Mouse (Mus musculus) kidney, embryonic 14.5 days (tissue): ENCODE data around the gene Shank1. TPM values are rescaled to one million over a fixed set of nuclear protein-coding genes. Genes with fewer than 3 reads are reported as not detected.

Experiments used
- ATAC-seq: fragments of 200-750 bp; cut with Nextera tagmentation; 2 replicates; pipeline ENCODE4 v1.8.0; 2017; ENCODE audit warnings: moderate number of reproducible peaks, mild to moderate bottlenecking, moderate TSS enrichment, moderate library complexity; ENCODE audit not compliant: low FRiP score, low TSS enrichment
- H3K27ac ChIP-seq: fragments of 300-500 bp; sonication (generic); 2 replicates; pipeline ENCODE4 v1.5.1; 2014; ENCODE audit warnings: low read depth, mild to moderate bottlenecking, low read length, moderate library complexity, mixed read lengths
- H3K27me3 ChIP-seq: fragments of 300-500 bp; sonication (generic); 2 replicates; pipeline ENCODE4 v1.6.1; 2014; ENCODE audit warnings: mild to moderate bottlenecking, low read length; ENCODE audit not compliant: control insufficient read depth, insufficient read depth
- H3K36me3 ChIP-seq: fragments of 300-500 bp; sonication (generic); 2 replicates; pipeline ENCODE4 v1.6.1; 2014; ENCODE audit warnings: low read length, mixed read lengths; ENCODE audit not compliant: control insufficient read depth, insufficient read depth
- H3K4me1 ChIP-seq: fragments of 300-500 bp; sonication (generic); 2 replicates; pipeline ENCODE4 v1.6.1; 2014; ENCODE audit warnings: low read length, mixed read lengths; ENCODE audit not compliant: control insufficient read depth, insufficient read depth
- H3K4me2 ChIP-seq: fragments of 300-500 bp; sonication (generic); replicated peaks from 2 replicates; pipeline ENCODE4 v1.6.1; 2014; ENCODE audit warnings: low read depth, mild to moderate bottlenecking, low read length
- H3K4me3 ChIP-seq: fragments of 300-500 bp; sonication (generic); 2 replicates; pipeline ENCODE4 v1.5.1; 2014; ENCODE audit warnings: mild to moderate bottlenecking, low read length
- H3K9ac ChIP-seq: fragments of 300-500 bp; sonication (generic); 2 replicates; pipeline ENCODE4 v1.6.1; 2014; ENCODE audit warnings: low read depth, mild to moderate bottlenecking, low read length, moderate library complexity
- H3K9me3 ChIP-seq: fragments of 300-500 bp; sonication (generic); 2 replicates; pipeline ENCODE4 v1.6.1; 2016; ENCODE audit warnings: low read length; ENCODE audit not compliant: control insufficient read depth
- WGBS: fragments of 180-500 bp; shearing (Covaris S2); extraction: QIAGEN DNeasy Blood & Tissue Kit; methylation state at CpG from one replicate; pipeline ENCODE4 v1.1.7; 2014; 5-methylcytosine and 5-hydroxymethylcytosine counted together
- polyA plus RNA-seq: library from polyadenylated mRNA; unstranded; fragments of >200 nt; fragmentation: Nextera tagmentation; extraction: Ambion mirVana; gene quantifications from 2 replicates; pipeline ENCODE4 v1.2.1, GENCODE M21; 2014

The Shank1 gene
- polyA plus RNA-seq, 1 experiment from 2014 or later, result 1.9 TPM

- Histone ChIP-seq H3K36me3 (no peaks in the 10 kb centered on the region), H3K4me3 (no peak overlapping the region), H3K27ac (0 out of 2 replicates have a peak overlapping the region, but pooled peaks have one; percentile 17), H3K4me2 (no peak overlapping the region), H3K27me3 (peaks cover 11% of the 10 kb centered on the region), H3K4me1 (peaks cover 38% of the 10 kb centered on the region), H3K9ac (0 out of 2 replicates have a peak overlapping the region, but pooled peaks have one; percentile 4), H3K9me3 (no peaks in the 10 kb centered on the region)
- WGBS, result 15% methylated on average over 9 of the region's 9 CpGs
- no peak for ATAC-seq
Measured at GRCm38 (mm10) chr7:44307261-44308020, 2.6 kb upstream of the Shank1 start.

GRCm38 (mm10) chr7:44310285-44310877, 328 bp downstream of the Shank1 start:
- H3K4me1 ChIP-seq, result peaks cover 38% of the 10 kb centered on the region
- no peaks in the 10 kb centered on the region for H3K36me3 ChIP-seq
- H3K4me2 ChIP-seq, result peak overlapping the region; percentile 86
- ATAC-seq, result peak; percentile 36
- H3K9me3 ChIP-seq, result no peaks in the 10 kb centered on the region
- H3K9ac ChIP-seq, result peak overlapping the region; percentile 57
- under 1% methylated on average over 35 of the region's 40 CpGs for WGBS
- H3K27me3 ChIP-seq, result peaks cover 11% of the 10 kb centered on the region
- H3K4me3 ChIP-seq, result peak overlapping the region; percentile 46
- no peak overlapping the region for H3K27ac ChIP-seq

GRCm38 (mm10) chr7:44310878-44311712, 1.0 kb downstream of the Shank1 start:
- ATAC-seq, result peak; percentile 36

GRCm38 (mm10) chr7:44311713-44312304, 1.8 kb downstream of the Shank1 start:
- no peak overlapping the region for H3K4me3 ChIP-seq

More at GRCm38 (mm10) chr7:44310878-44311712, 1.0 kb downstream of the Shank1 start:
- under 1% methylated on average over 38 of the region's 38 CpGs for WGBS
- H3K4me1 ChIP-seq, result peaks cover 31% of the 10 kb centered on the region
- H3K4me3 ChIP-seq, result peak overlapping the region; percentile 46
- peak overlapping the region; percentile 86 for H3K4me2 ChIP-seq
- no peaks in the 10 kb centered on the region for H3K9me3 ChIP-seq
- no peaks in the 10 kb centered on the region for H3K36me3 ChIP-seq
- no peak overlapping the region for H3K27ac ChIP-seq
- peaks cover 11% of the 10 kb centered on the region for H3K27me3 ChIP-seq
- H3K9ac ChIP-seq, result peak overlapping the region; percentile 57

GRCm38 (mm10) chr7:44312484-44312883, 2.4 kb downstream of the Shank1 start:
- H3K4me1 ChIP-seq, result peaks cover 21% of the 10 kb centered on the region
- no peaks in the 10 kb centered on the region for H3K36me3 ChIP-seq
- peaks cover 11% of the 10 kb centered on the region for H3K27me3 ChIP-seq
- no peak for ATAC-seq
- no peak overlapping the region for H3K4me3 ChIP-seq
- no peak overlapping the region for H3K27ac ChIP-seq
- H3K9ac ChIP-seq, result no peak overlapping the region
- no peaks in the 10 kb centered on the region for H3K9me3 ChIP-seq
- 69% methylated on average over 16 of the region's 16 CpGs for WGBS
- no peak overlapping the region for H3K4me2 ChIP-seq

More at GRCm38 (mm10) chr7:44311713-44312304, 1.8 kb downstream of the Shank1 start:
- Histone ChIP-seq H3K9me3 (no peaks in the 10 kb centered on the region), H3K9ac (no peak overlapping the region), H3K27me3 (peaks cover 11% of the 10 kb centered on the region), H3K36me3 (no peaks in the 10 kb centered on the region), H3K4me2 (peak overlapping the region; percentile 86), H3K4me1 (peaks cover 25% of the 10 kb centered on the region), H3K27ac (no peak overlapping the region)
- no peak for ATAC-seq
- WGBS, result 11% methylated on average over 6 of the region's 6 CpGs

GRCm38 (mm10) chr7:44317913-44318312, 7.9 kb downstream of the Shank1 start:
- Histone ChIP-seq H3K4me2 (no peak overlapping the region), H3K4me1 (no peaks in the 10 kb centered on the region), H3K27me3 (no peaks in the 10 kb centered on the region), H3K36me3 (no peaks in the 10 kb centered on the region), H3K4me3 (no peak overlapping the region), H3K27ac (no peak overlapping the region), H3K9me3 (no peaks in the 10 kb centered on the region), H3K9ac (no peak overlapping the region)
- ATAC-seq, result 0 out of 2 replicates have a peak, but pooled peaks have one; percentile 41
- 39% methylated on average over 4 of the region's 4 CpGs for WGBS

- Histone ChIP-seq H3K9me3 (no peaks in the 10 kb centered on the region), H3K36me3 (no peaks in the 10 kb centered on the region), H3K9ac (no peak overlapping the region), H3K4me1 (no peaks in the 10 kb centered on the region), H3K27me3 (no peaks in the 10 kb centered on the region), H3K4me2 (no peak overlapping the region), H3K4me3 (no peak overlapping the region), H3K27ac (no peak overlapping the region)
- no peak for ATAC-seq
- WGBS, result 61% methylated on average over 8 of the region's 8 CpGs
Measured at GRCm38 (mm10) chr7:44320886-44321285, 10.8 kb downstream of the Shank1 start.

- H3K9me3 ChIP-seq, result no peaks in the 10 kb centered on the region
- H3K4me3 ChIP-seq, result no peak overlapping the region
- ATAC-seq, result no peak
- no peaks in the 10 kb centered on the region for H3K36me3 ChIP-seq
- H3K4me2 ChIP-seq, result no peak overlapping the region
- H3K9ac ChIP-seq, result no peak overlapping the region
- H3K4me1 ChIP-seq, result no peaks in the 10 kb centered on the region
- WGBS, result 86% methylated on average over 1 of the region's 1 CpGs
- H3K27ac ChIP-seq, result no peak overlapping the region
- H3K27me3 ChIP-seq, result no peaks in the 10 kb centered on the region
Measured at GRCm38 (mm10) chr7:44322290-44322689, 12.2 kb downstream of the Shank1 start.
